Mouse (Mus musculus) T-helper 17 cell (primary cell): ENCODE data around the gene Rgs19.

Experiments
- in situ Hi-C, 2 experiments: fragments of 300-600 bp; cut with MboI, MseI; formaldehyde crosslinking; loops; 1 replicate in 1 of 2; 2 replicates in 1 of 2; pipeline ENCODE4 v1.15.1; 2025; ENCODE audit warnings: high pct_unique_total_duplicates in 2 of 2

Gene Rgs19

GRCm38 (mm10) chr2:181657441-181657840 lies 36.3 kb downstream of the Rgs19 start:
- in situ Hi-C loops = no loop called here

GRCm38 (mm10) chr2:181656734-181657133 lies 37.0 kb downstream of the Rgs19 start, which contains the start of gene Gm29797:
Gene Gm29797 (plus strand): TSS chr2:181657034.
- in situ Hi-C loops = no loop called here

GRCm38 (mm10) chr2:181653523-181653922 lies 40.3 kb downstream of the Rgs19 start:
- in situ Hi-C loops = no loop called here

GRCm38 (mm10) chr2:181653065-181653464 lies 40.7 kb downstream of the Rgs19 start:
- in situ Hi-C loops = no loop called here

- in situ Hi-C loops = no loop called here
Measured at GRCm38 (mm10) chr2:181648926-181649325, 44.9 kb downstream of the Rgs19 start.

GRCm38 (mm10) chr2:181646626-181647472 lies 46.9 kb downstream of the Rgs19 start:
- in situ Hi-C loops = no loop called here

- in situ Hi-C loops = no loop called here
Measured at GRCm38 (mm10) chr2:181645666-181646065, 48.1 kb downstream of the Rgs19 start.

- in situ Hi-C loops = no loop called here
Measured at GRCm38 (mm10) chr2:181644361-181644760, 49.4 kb downstream of the Rgs19 start.
